Mouse (Mus musculus) embryonic facial prominence, embryonic 13.5 days (tissue): ENCODE data around the gene En1. TPM values are rescaled to one million over a fixed set of nuclear protein-coding genes. Genes with fewer than 3 reads are reported as not detected.

Experiments
- ATAC-seq: fragments of 200-750 bp; cut with Nextera tagmentation; 2 replicates; pipeline ENCODE4 v1.8.0; 2017; ENCODE audit warnings: low read depth; ENCODE audit not compliant: insufficient number of reproducible peaks, insufficient read depth, low FRiP score, low TSS enrichment
- H3K27ac ChIP-seq: fragments of 300-500 bp; sonication (generic); 2 replicates; pipeline ENCODE4 v1.5.1; 2015; ENCODE audit warnings: moderate library complexity, mild to moderate bottlenecking, inconsistent platforms
- H3K27me3 ChIP-seq: fragments of 300-500 bp; sonication (generic); 2 replicates; pipeline ENCODE4 v1.6.1; 2015; ENCODE audit warnings: mild to moderate bottlenecking, inconsistent platforms
- H3K36me3 ChIP-seq: fragments of 300-500 bp; sonication (generic); 2 replicates; pipeline ENCODE4 v1.6.1; 2015; ENCODE audit warnings: mild to moderate bottlenecking, inconsistent platforms
- H3K4me1 ChIP-seq: fragments of 300-500 bp; sonication (generic); 2 replicates; pipeline ENCODE4 v1.6.1; 2015; ENCODE audit warnings: inconsistent platforms
- H3K4me2 ChIP-seq: fragments of 300-500 bp; sonication (generic); 2 replicates; pipeline ENCODE4 v1.6.1; 2015; ENCODE audit warnings: moderate library complexity, mild to moderate bottlenecking, inconsistent platforms
- H3K4me3 ChIP-seq: fragments of 300-500 bp; sonication (generic); 2 replicates; pipeline ENCODE4 v1.5.1; 2015; ENCODE audit warnings: mild to moderate bottlenecking, inconsistent platforms
- H3K9ac ChIP-seq: fragments of 300-500 bp; sonication (generic); 2 replicates; pipeline ENCODE4 v1.6.1; 2015; ENCODE audit warnings: mild to moderate bottlenecking, inconsistent platforms
- H3K9me3 ChIP-seq: fragments of 300-500 bp; sonication (generic); 2 replicates; pipeline ENCODE4 v1.6.1; 2016; ENCODE audit warnings: inconsistent platforms
- WGBS: fragments of 180-500 bp; shearing (Covaris S2); methylation state at CpG from one replicate; pipeline ENCODE4 v1.1.7; 2015; ENCODE audit warnings: mixed read lengths; 5-methylcytosine and 5-hydroxymethylcytosine counted together
- polyA plus RNA-seq: library from polyadenylated mRNA; unstranded; fragments of >200 nt; fragmentation: Nextera tagmentation; extraction: Ambion mirVana; gene quantifications from 2 replicates; pipeline ENCODE4 v1.2.1, GENCODE M21; 2015

Gene En1
- polyA plus RNA-seq, 1 experiment from 2014 or later, result 2.7 TPM

DNA sequence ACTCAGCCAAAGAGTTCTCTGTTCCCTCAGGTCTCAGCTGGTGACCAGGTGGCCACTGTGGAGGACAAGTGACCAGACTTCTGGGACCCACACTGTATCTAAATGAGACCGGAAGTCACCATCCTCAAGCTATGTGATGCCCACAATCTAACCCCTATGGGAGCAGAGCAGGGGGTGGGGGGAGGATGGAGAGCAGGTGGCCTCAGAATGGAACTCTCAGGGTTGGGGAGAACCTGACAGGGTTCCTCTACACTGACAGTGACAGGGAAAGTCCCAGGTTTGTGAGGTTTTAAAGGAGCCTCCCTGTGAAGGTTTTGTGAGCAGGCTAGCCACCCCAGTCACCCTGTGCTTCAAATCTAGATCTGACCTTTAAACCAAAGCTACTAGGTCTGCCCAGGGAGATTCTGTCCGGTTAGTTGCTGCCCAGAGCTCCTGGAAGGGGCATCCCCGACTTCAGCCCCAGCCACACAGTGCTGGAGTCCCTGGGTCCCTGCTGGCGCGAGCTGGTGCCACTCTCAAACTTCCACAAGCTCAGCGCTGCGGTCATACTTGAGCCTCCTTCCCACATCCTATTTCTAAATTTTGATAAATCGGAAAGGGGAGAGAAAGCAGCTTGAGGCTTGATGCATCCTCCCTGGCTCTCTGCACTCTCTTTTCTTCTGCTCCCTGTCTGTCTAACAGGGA lies 8.8 kb upstream of the En1 start:
- ATAC-seq, result no peak
- Histone ChIP-seq H3K4me1 (peaks cover 8% of the 10 kb centered on the region; the same call in 1 of the 2 replicates), H3K27ac (no peak overlapping the region), H3K9me3 (no peaks in the 10 kb centered on the region), H3K36me3 (no peaks in the 10 kb centered on the region), H3K27me3 (peaks cover 92% of the 10 kb centered on the region), H3K4me3 (no peak overlapping the region), H3K9ac (no peak overlapping the region), H3K4me2 (no peak overlapping the region)
- 14% methylated on average over 8 of the region's 8 CpGs for WGBS

GRCm38 (mm10) chr1:120594603-120595002 lies 7.6 kb upstream of the En1 start:
- no peak for ATAC-seq
- WGBS, result under 1% methylated on average over 8 of the region's 8 CpGs
- Histone ChIP-seq H3K4me3 (no peak overlapping the region), H3K9ac (no peak overlapping the region), H3K4me2 (no peak overlapping the region), H3K27me3 (peaks cover 96% of the 10 kb centered on the region), H3K36me3 (no peaks in the 10 kb centered on the region), H3K4me1 (peaks cover 8% of the 10 kb centered on the region; the same call in 1 of the 2 replicates), H3K9me3 (no peaks in the 10 kb centered on the region), H3K27ac (no peak overlapping the region)

DNA sequence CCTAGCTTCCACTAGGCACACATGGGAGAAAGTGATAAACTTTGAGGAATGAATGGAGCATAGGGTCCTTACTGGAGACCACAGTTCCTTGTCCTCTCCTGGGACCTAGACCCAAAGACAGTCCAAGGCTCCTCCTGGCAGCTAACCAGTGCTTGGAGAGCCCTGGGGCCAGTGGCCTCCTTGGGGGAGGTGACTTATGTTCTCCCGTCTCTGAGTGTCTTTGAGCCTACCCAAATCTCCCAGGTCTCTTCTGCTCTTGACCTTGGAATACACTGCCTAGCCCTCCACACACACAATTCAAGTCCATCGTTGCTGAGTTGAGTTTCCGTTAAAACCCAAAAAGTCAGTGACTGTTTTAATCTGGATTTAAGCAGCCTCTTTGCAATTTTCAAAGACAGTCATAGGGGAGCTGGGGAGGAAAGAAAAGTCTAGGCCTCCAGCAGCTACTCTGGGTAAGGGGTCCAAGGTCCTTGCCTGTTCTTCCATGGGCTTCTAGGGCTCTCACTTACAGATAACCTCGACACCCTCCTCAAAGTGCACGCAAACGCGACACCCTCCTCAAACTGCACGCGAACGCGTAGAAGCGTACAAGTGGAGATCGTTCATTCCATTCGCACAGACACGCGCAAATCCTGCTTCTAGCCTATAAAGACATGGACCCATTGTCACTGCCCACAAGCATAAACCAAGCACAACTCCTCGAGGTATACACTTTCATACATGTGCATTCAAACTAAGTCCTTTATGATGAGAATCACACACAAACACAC lies 6.6 kb upstream of the En1 start:
- no peak overlapping the region for H3K9ac ChIP-seq
- ATAC-seq, result no peak
- no peaks in the 10 kb centered on the region for H3K36me3 ChIP-seq
- peak overlapping the region; percentile 34 for H3K4me3 ChIP-seq
- peaks cover 99% of the 10 kb centered on the region for H3K27me3 ChIP-seq
- peak overlapping the region; percentile 57 for H3K4me2 ChIP-seq
- H3K27ac ChIP-seq, result no peak overlapping the region
- no peaks in the 10 kb centered on the region for H3K9me3 ChIP-seq
- WGBS, result 8% methylated on average over 17 of the region's 17 CpGs
- H3K4me1 ChIP-seq, result peaks cover 8% of the 10 kb centered on the region; the same call in 1 of the 2 replicates

DNA sequence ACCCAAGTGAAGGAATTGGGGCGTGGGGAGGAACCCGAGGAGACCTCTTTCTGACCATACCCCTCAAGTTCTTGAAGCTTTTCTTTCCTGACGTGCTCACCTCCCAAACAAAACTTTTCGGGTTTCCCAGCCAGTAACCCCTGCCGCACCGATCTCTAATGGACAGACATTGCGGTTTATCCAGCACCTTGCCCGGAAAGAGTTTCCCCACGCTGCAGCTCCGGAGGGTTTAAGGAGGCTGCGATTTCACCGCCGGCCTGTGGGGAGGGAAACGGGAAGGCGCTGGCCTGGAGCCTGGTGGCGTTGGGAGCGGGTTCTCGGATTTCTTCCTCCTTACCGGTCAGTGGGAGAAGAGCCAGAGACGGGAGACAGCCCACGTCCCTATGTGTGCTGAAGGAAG lies 5.9 kb upstream of the En1 start:
- Histone ChIP-seq H3K4me2 (peak overlapping the region; percentile 57), H3K27ac (no peak overlapping the region), H3K4me3 (peak overlapping the region; percentile 34), H3K9ac (0 out of 2 replicates have a peak overlapping the region, but pooled peaks have one; percentile 55), H3K4me1 (peaks cover 8% of the 10 kb centered on the region; the same call in 1 of the 2 replicates), H3K36me3 (no peaks in the 10 kb centered on the region), H3K9me3 (no peaks in the 10 kb centered on the region), H3K27me3 (peaks cover 99% of the 10 kb centered on the region)
- under 1% methylated on average over 21 of the region's 21 CpGs for WGBS
- ATAC-seq, result no peak

GRCm38 (mm10) chr1:120596784-120597183 lies 5.4 kb upstream of the En1 start:
- H3K4me1 ChIP-seq, result peaks cover 8% of the 10 kb centered on the region; the same call in 1 of the 2 replicates
- no peaks in the 10 kb centered on the region for H3K9me3 ChIP-seq
- H3K4me3 ChIP-seq, result peak overlapping the region; percentile 34
- no peak for ATAC-seq
- H3K36me3 ChIP-seq, result no peaks in the 10 kb centered on the region
- H3K9ac ChIP-seq, result peak overlapping the region; percentile 55; the same call in 1 of the 2 replicates
- peak overlapping the region; percentile 57 for H3K4me2 ChIP-seq
- under 1% methylated on average over 19 of the region's 19 CpGs for WGBS
- H3K27me3 ChIP-seq, result peaks cover 100% of the 10 kb centered on the region
- H3K27ac ChIP-seq, result no peak overlapping the region

DNA sequence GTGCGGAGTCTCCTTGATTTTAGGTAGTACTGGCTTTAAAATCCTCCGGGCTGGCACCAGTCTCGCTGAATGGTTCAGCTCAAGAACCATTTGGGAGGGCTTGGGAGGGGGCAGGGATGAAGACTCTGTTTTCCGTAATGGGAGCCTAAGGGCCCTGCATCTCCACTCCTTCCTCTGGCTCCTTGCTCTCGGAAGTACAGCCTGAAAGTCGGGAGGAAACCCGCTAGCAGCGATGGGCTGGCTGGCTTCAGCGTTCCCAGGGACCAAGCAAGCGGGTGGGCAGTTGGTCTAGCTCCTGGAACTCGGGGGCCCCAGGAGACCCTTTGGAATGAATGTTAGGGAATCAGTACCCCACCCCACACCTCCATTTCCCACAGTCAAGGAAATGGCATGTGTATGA lies 4.9 kb upstream of the En1 start:
- Histone ChIP-seq H3K4me1 (peaks cover 8% of the 10 kb centered on the region; the same call in 1 of the 2 replicates), H3K4me3 (peak overlapping the region; percentile 34), H3K9ac (no peak overlapping the region), H3K27me3 (peaks cover 100% of the 10 kb centered on the region), H3K4me2 (peak overlapping the region; percentile 57), H3K27ac (no peak overlapping the region), H3K36me3 (no peaks in the 10 kb centered on the region), H3K9me3 (no peaks in the 10 kb centered on the region)
- 0% methylated on average over 11 of the region's 11 CpGs for WGBS
- ATAC-seq, result no peak

DNA sequence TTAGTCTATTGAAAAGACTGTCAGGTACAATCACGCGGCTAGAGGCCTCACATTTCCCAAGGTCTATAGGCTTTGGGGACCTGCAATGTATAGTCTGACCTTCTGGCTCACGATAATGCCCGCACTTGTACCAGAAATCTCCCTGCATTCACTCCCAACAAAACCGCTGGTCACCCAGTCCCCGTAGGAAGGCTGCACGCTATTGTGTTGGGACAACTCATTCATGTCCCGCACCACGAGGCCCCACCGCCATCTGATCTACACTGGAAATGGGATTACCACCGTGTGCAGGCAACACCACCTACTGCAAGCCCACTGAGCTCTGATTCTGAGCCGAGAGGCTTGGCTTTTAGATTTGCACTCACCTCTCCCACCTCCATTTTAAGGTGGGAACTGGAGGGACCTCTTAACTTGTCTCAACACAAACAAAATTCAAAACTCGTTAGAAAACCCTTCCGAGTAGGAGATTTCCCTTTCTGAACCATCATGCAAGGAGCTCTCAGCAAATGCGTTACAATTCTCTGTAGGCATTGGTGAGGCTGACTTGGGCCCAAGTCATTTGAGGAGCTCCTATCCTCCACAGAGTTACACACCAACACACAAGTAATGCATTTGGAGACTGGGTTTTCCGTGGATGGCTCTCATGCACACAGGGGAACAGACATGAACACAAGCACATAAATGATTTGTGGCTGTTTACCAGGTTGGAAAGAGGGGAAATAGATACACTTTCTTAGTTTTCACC lies 3.9 kb upstream of the En1 start:
- 9% methylated on average over 16 of the region's 16 CpGs for WGBS
- ATAC-seq, result no peak

GRCm38 (mm10) chr1:120599321-120600148 lies 2.7 kb upstream of the En1 start:
- peaks cover 17% of the 10 kb centered on the region for H3K4me1 ChIP-seq
- no peak overlapping the region for H3K4me2 ChIP-seq
- 3% methylated on average over 25 of the region's 25 CpGs for WGBS
- H3K36me3 ChIP-seq, result no peaks in the 10 kb centered on the region
- H3K9me3 ChIP-seq, result no peaks in the 10 kb centered on the region
- no peak overlapping the region for H3K27ac ChIP-seq
- no peak for ATAC-seq
- no peak overlapping the region for H3K9ac ChIP-seq
- H3K4me3 ChIP-seq, result no peak overlapping the region
- peaks cover 97% of the 10 kb centered on the region for H3K27me3 ChIP-seq

More for the DNA sequence above, 3.9 kb upstream of the En1 start:
- Histone ChIP-seq H3K27ac (no peak overlapping the region), H3K4me1 (peaks cover 14% of the 10 kb centered on the region), H3K4me3 (no peak overlapping the region), H3K36me3 (no peaks in the 10 kb centered on the region), H3K9me3 (no peaks in the 10 kb centered on the region), H3K27me3 (peaks cover 98% of the 10 kb centered on the region), H3K9ac (no peak overlapping the region), H3K4me2 (no peak overlapping the region)

DNA sequence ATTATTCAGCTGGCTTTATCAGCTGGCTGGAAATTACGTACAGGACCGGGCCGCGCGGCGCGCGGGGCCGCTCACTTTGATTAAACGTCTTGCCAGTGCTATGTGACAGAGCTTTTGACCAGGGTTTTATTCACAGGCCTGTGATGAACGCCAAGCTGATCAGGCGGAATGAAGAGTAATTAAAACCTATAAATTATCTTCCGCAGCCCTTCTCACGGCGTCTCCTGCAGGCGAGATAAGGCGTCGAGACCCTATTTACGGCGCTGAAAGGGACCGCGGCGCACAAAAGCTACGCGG lies 2.1 kb upstream of the En1 start:
- Histone ChIP-seq H3K9ac (no peak overlapping the region), H3K4me2 (no peak overlapping the region), H3K27ac (no peak overlapping the region), H3K27me3 (peaks cover 97% of the 10 kb centered on the region), H3K4me1 (peaks cover 17% of the 10 kb centered on the region), H3K36me3 (no peaks in the 10 kb centered on the region), H3K9me3 (no peaks in the 10 kb centered on the region), H3K4me3 (no peak overlapping the region)
- WGBS, result 2% methylated on average over 25 of the region's 25 CpGs
- no peak for ATAC-seq

DNA sequence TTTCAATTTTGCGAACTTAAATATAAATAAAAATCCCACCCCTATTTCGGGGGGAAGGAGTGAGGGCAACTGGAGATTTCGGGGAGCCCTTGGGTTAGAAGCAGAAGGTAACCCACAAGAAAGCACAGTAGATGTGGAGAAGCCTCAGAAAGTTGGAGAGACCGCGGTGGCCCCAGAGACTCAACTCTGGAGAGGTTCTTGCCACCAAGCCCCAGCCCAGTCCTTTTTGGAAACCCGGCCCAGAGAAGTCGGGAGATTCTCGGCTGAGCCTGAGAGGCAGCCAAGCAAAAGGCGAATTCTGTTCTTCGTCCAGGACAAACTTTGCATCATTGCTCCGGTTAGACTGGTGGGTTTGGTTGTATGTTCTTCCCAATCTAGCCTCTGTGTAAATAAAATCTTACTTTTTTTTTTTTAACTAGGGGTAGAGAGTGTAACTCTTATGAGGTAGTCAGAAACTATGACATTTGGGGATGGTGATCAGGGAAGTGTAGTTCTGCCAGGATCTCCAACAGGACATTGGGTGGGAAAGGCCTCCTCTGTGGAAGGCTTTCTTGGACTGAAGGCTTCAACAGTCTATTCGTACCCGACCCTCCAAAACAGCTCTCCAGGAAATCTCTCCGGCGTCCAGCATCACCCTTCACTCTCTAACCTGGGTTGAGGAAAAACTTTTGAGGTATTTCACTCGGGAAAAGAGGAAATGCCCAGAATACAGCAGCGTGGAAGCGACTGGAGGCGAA lies 1.5 kb upstream of the En1 start:
- peaks cover 97% of the 10 kb centered on the region for H3K27me3 ChIP-seq
- H3K9ac ChIP-seq, result no peak overlapping the region
- 5% methylated on average over 19 of the region's 19 CpGs for WGBS
- no peak overlapping the region for H3K27ac ChIP-seq
- no peaks in the 10 kb centered on the region for H3K36me3 ChIP-seq
- no peaks in the 10 kb centered on the region for H3K9me3 ChIP-seq
- peak overlapping the region; percentile 37; the same call in 1 of the 2 replicates for H3K4me2 ChIP-seq
- no peak overlapping the region for H3K4me3 ChIP-seq
- no peak for ATAC-seq
- peaks cover 17% of the 10 kb centered on the region for H3K4me1 ChIP-seq
